Mouse (Mus musculus): ENCODE results near the gene Slc26a3. TPM values are rescaled to one million over a fixed set of nuclear protein-coding genes. Genes with fewer than 3 reads are reported as not detected.
A peak's percentile ranks its signal among the peaks of the same experiment; 100 is the strongest.

Gene Slc26a3
- polyA plus RNA-seq, 1 experiment from 2014 or later = 0.17 TPM

DNA sequence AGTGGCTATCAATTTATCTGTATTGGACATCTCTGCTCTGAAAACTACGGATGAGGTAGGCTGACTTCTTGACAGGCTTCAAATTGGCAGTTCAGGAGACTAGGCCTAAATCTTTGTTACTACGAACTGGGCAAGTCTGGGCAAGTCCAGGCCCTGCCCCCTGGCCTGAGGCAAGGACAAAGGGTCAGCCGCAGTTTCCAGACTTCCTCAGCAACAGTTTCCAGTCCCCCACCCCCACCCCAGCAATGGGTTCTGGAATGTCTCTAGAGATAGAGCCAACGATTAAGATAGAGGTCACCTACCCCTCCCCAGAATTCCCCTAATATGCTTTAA is 15.4 kb upstream of the Slc26a3 start:
- H3K4me1 ChIP-seq (ENCODE audit: control insufficient read depth, insufficient read depth, low read length) = peaks cover 6% of the 10 kb centered on the region; the same call in 1 of the 2 replicates
- 82% methylated on average over 4 of the region's 4 CpGs for WGBS
- DNase-seq (ENCODE audit: low spot score) (no peak), ATAC-seq (no peak)
- no peak overlapping the region for H3K27ac ChIP-seq (ENCODE audit: low read depth, low read length)
- no peak overlapping the region for H3K4me3 ChIP-seq (ENCODE audit: low read depth, low read length)
- H3K36me3 ChIP-seq (ENCODE audit: control insufficient read depth, insufficient read depth, low read length) = no peaks in the 10 kb centered on the region
- H3K9me3 ChIP-seq (replicated peaks; ENCODE audit: control insufficient read depth, low read length) = no peaks in the 10 kb centered on the region
- H3K27me3 ChIP-seq (replicated peaks; ENCODE audit: control insufficient read depth, insufficient read depth, low read length) = no peaks in the 10 kb centered on the region
- H3K9ac ChIP-seq (ENCODE audit: low read length) = no peak overlapping the region
- H3K4me2 ChIP-seq (ENCODE audit: low read length) = no peak overlapping the region

DNA sequence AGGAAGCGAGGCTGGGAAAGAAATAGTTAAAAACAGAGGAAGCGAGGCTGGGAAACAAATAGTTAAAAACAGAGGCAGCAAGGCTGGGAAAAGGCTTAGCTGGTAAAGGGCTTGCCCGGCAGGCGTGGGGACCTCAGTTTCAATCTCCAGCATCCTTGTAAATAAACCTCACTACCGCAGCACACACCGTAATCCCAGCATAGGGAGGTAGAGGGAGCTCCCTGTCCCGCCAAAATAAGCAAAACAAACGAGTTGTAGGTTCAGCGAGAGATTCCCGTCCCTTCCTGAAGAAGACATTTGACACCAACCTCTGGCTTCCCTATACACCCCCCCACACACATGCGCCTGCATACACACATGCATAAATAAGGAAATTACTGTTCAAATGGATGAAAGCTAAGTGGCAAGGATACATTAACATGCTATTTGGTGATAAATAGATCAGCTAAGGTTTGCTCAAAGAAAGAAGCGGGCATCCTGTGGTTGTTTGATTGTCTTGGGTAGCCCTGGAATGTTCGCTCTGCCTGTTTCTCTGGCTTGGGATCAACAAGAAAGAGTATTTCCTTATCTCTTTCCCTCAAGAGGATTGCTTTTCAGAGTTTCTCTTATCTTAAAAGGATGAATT is 14.2 kb upstream of the Slc26a3 start:
- WGBS = 11% methylated on average over 13 of the region's 13 CpGs
- Histone ChIP-seq H3K4me3 (ENCODE audit: low read depth, low read length) (peak overlapping the region; percentile 17), H3K9ac (ENCODE audit: low read length) (peak overlapping the region; percentile 42), H3K27me3 (replicated peaks; ENCODE audit: control insufficient read depth, insufficient read depth, low read length) (no peaks in the 10 kb centered on the region), H3K4me2 (ENCODE audit: low read length) (peak overlapping the region; percentile 48), H3K4me1 (ENCODE audit: control insufficient read depth, insufficient read depth, low read length) (peaks cover 6% of the 10 kb centered on the region; the same call in 1 of the 2 replicates), H3K9me3 (replicated peaks; ENCODE audit: control insufficient read depth, low read length) (no peaks in the 10 kb centered on the region), H3K27ac (ENCODE audit: low read depth, low read length) (no peak overlapping the region), H3K36me3 (ENCODE audit: control insufficient read depth, insufficient read depth, low read length) (no peaks in the 10 kb centered on the region)
- peak; percentile 40; the same call in 1 of the 2 replicates for ATAC-seq
- peak; percentile 72 for DNase-seq (ENCODE audit: low spot score)

DNA sequence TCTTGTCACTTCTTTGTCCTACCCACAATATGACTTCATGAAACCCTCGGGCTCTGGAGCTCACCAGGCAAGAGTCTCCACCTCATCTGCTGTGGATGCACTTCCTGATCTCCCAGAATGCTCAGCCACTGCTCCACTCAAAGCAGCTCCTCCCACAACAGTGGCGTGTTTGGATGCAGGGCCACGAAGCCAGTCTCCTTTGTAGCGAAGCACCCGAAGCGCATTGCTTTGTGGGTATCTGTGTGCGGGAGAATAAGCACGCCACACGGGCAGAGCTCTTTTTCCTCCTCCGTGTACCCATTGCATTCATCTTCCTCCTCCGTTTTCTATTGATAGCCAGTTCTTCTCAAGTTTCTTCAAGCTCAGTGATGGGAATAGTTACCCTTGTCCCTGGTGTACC is 13.4 kb upstream of the Slc26a3 start:
- ATAC-seq (no peak), DNase-seq (ENCODE audit: low spot score) (no peak)
- Histone ChIP-seq H3K9me3 (replicated peaks; ENCODE audit: control insufficient read depth, low read length) (no peaks in the 10 kb centered on the region), H3K9ac (ENCODE audit: low read length) (no peak overlapping the region), H3K27me3 (replicated peaks; ENCODE audit: control insufficient read depth, insufficient read depth, low read length) (no peaks in the 10 kb centered on the region), H3K4me2 (ENCODE audit: low read length) (no peak overlapping the region), H3K4me3 (ENCODE audit: low read depth, low read length) (no peak overlapping the region), H3K27ac (ENCODE audit: low read depth, low read length) (no peak overlapping the region), H3K36me3 (ENCODE audit: control insufficient read depth, insufficient read depth, low read length) (no peaks in the 10 kb centered on the region), H3K4me1 (ENCODE audit: control insufficient read depth, insufficient read depth, low read length) (peaks cover 6% of the 10 kb centered on the region; the same call in 1 of the 2 replicates)
- 80% methylated on average over 11 of the region's 11 CpGs for WGBS

GRCm38 (mm10) chr12:31380878-31381277 is 9.8 kb upstream of the Slc26a3 start:
- no peaks in the 10 kb centered on the region for H3K27me3 ChIP-seq (replicated peaks; ENCODE audit: control insufficient read depth, insufficient read depth, low read length)
- no peak overlapping the region for H3K4me2 ChIP-seq (ENCODE audit: low read length)
- no peaks in the 10 kb centered on the region for H3K9me3 ChIP-seq (replicated peaks; ENCODE audit: control insufficient read depth, low read length)
- H3K9ac ChIP-seq (ENCODE audit: low read length) = no peak overlapping the region
- H3K36me3 ChIP-seq (ENCODE audit: control insufficient read depth, insufficient read depth, low read length) = no peaks in the 10 kb centered on the region
- peak; percentile 81; the same call in 1 of the 2 replicates for ATAC-seq
- peak; percentile 63 for DNase-seq (ENCODE audit: low spot score)
- no peak overlapping the region for H3K4me3 ChIP-seq (ENCODE audit: low read depth, low read length)
- H3K27ac ChIP-seq (ENCODE audit: low read depth, low read length) = no peak overlapping the region
- peaks cover 3% of the 10 kb centered on the region; the same call in 1 of the 2 replicates for H3K4me1 ChIP-seq (ENCODE audit: control insufficient read depth, insufficient read depth, low read length)
- WGBS = 6% methylated on average over 2 of the region's 2 CpGs

GRCm38 (mm10) chr12:31382451-31382850 is 8.2 kb upstream of the Slc26a3 start:
- 75% methylated on average over 2 of the region's 2 CpGs for WGBS

GRCm38 (mm10) chr12:31387303-31387702 is 3.4 kb upstream of the Slc26a3 start:
- H3K27ac ChIP-seq (ENCODE audit: low read depth, low read length) = no peak overlapping the region
- H3K4me1 ChIP-seq (ENCODE audit: control insufficient read depth, insufficient read depth, low read length) = no peaks in the 10 kb centered on the region
- H3K9ac ChIP-seq (ENCODE audit: low read length) = no peak overlapping the region
- H3K36me3 ChIP-seq (ENCODE audit: control insufficient read depth, insufficient read depth, low read length) = no peaks in the 10 kb centered on the region
- no peaks in the 10 kb centered on the region for H3K9me3 ChIP-seq (replicated peaks; ENCODE audit: control insufficient read depth, low read length)
- 81% methylated on average over 3 of the region's 3 CpGs for WGBS
- H3K4me2 ChIP-seq (ENCODE audit: low read length) = no peak overlapping the region
- H3K4me3 ChIP-seq (ENCODE audit: low read depth, low read length) = no peak overlapping the region
- DNase-seq (ENCODE audit: low spot score) (no peak), ATAC-seq (no peak)
- no peaks in the 10 kb centered on the region for H3K27me3 ChIP-seq (replicated peaks; ENCODE audit: control insufficient read depth, insufficient read depth, low read length)

More at GRCm38 (mm10) chr12:31382451-31382850, 8.2 kb upstream of the Slc26a3 start:
- no peaks in the 10 kb centered on the region for H3K36me3 ChIP-seq (ENCODE audit: control insufficient read depth, insufficient read depth, low read length)
- DNase-seq (ENCODE audit: low spot score) (no peak), ATAC-seq (no peak)
- no peak overlapping the region for H3K4me2 ChIP-seq (ENCODE audit: low read length)
- H3K9ac ChIP-seq (ENCODE audit: low read length) = no peak overlapping the region
- no peak overlapping the region for H3K4me3 ChIP-seq (ENCODE audit: low read depth, low read length)
- H3K27me3 ChIP-seq (replicated peaks; ENCODE audit: control insufficient read depth, insufficient read depth, low read length) = no peaks in the 10 kb centered on the region
- no peak overlapping the region for H3K27ac ChIP-seq (ENCODE audit: low read depth, low read length)
- no peaks in the 10 kb centered on the region for H3K4me1 ChIP-seq (ENCODE audit: control insufficient read depth, insufficient read depth, low read length)
- H3K9me3 ChIP-seq (replicated peaks; ENCODE audit: control insufficient read depth, low read length) = no peaks in the 10 kb centered on the region

- ATAC-seq (no peak), DNase-seq (ENCODE audit: low spot score) (no peak)
- Histone ChIP-seq H3K4me3 (ENCODE audit: low read depth, low read length) (no peak overlapping the region), H3K9ac (ENCODE audit: low read length) (no peak overlapping the region), H3K27me3 (replicated peaks; ENCODE audit: control insufficient read depth, insufficient read depth, low read length) (no peaks in the 10 kb centered on the region), H3K4me1 (ENCODE audit: control insufficient read depth, insufficient read depth, low read length) (no peaks in the 10 kb centered on the region), H3K9me3 (replicated peaks; ENCODE audit: control insufficient read depth, low read length) (no peaks in the 10 kb centered on the region), H3K27ac (ENCODE audit: low read depth, low read length) (no peak overlapping the region), H3K36me3 (ENCODE audit: control insufficient read depth, insufficient read depth, low read length) (no peaks in the 10 kb centered on the region), H3K4me2 (ENCODE audit: low read length) (no peak overlapping the region)
- 90% methylated on average over 12 of the region's 12 CpGs for WGBS
These were observed 1.0 kb downstream of the Slc26a3 start for GRCm38 (mm10) chr12:31391696-31392095.

- Histone ChIP-seq H3K4me2 (ENCODE audit: low read length) (no peak overlapping the region), H3K4me1 (ENCODE audit: control insufficient read depth, insufficient read depth, low read length) (no peaks in the 10 kb centered on the region), H3K27me3 (replicated peaks; ENCODE audit: control insufficient read depth, insufficient read depth, low read length) (no peaks in the 10 kb centered on the region), H3K9me3 (replicated peaks; ENCODE audit: control insufficient read depth, low read length) (no peaks in the 10 kb centered on the region), H3K27ac (ENCODE audit: low read depth, low read length) (no peak overlapping the region), H3K4me3 (ENCODE audit: low read depth, low read length) (no peak overlapping the region), H3K36me3 (ENCODE audit: control insufficient read depth, insufficient read depth, low read length) (no peaks in the 10 kb centered on the region), H3K9ac (ENCODE audit: low read length) (no peak overlapping the region)
- 90% methylated on average over 1 of the region's 1 CpGs for WGBS
- no peak for ATAC-seq
- no peak for DNase-seq (ENCODE audit: low spot score)
These were observed 5.2 kb downstream of the Slc26a3 start for GRCm38 (mm10) chr12:31395895-31396294.

DNA sequence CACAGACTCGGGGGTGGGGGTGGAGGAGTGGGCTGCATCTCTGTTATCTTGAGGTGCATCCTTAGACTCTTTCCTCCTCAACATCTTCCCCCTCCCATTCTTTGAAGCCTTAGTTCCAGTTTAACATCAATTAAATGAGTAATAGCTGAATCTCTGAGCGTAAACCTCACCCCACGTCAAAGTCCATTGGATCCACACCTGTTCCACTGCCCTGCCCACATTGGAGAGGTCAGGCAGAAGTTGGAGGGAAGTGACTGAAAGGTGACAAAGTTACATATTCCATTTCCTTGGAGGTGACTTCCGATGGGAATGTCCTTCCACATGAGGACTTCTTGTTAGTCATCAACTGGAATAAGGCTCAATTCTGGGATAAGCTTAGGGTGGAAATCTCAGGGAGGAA is 7.0 kb downstream of the Slc26a3 start:
- DNase-seq (ENCODE audit: low spot score) = no peak
- Histone ChIP-seq H3K9ac (ENCODE audit: low read length) (no peak overlapping the region), H3K27me3 (replicated peaks; ENCODE audit: control insufficient read depth, insufficient read depth, low read length) (no peaks in the 10 kb centered on the region), H3K4me2 (ENCODE audit: low read length) (no peak overlapping the region), H3K4me1 (ENCODE audit: control insufficient read depth, insufficient read depth, low read length) (no peaks in the 10 kb centered on the region), H3K4me3 (ENCODE audit: low read depth, low read length) (no peak overlapping the region), H3K9me3 (replicated peaks; ENCODE audit: control insufficient read depth, low read length) (no peaks in the 10 kb centered on the region), H3K36me3 (ENCODE audit: control insufficient read depth, insufficient read depth, low read length) (no peaks in the 10 kb centered on the region), H3K27ac (ENCODE audit: low read depth, low read length) (no peak overlapping the region)
- ATAC-seq = no peak
- WGBS = 89% methylated on average over 4 of the region's 4 CpGs
